Mouse (Mus musculus) gastrocnemius, postnatal 25 days (tissue): ENCODE data around the gene Noto. TPM values are rescaled to one million over a fixed set of nuclear protein-coding genes. Genes with fewer than 3 reads are reported as not detected.
"Not testable (repeated sequence)": the region's sequence is repeated elsewhere in the genome, so short reads cannot be mapped to it uniquely, and the experiment has no call there.

Experiments
- DNase-seq: peaks from one replicate; pipeline ENCODE4 v3.0.0; 2022
- total RNA-seq, 2 experiments: library from RNA; stranded (reverse); gene quantifications; 1 replicate in 1 of 2; 2 replicates in 1 of 2; pipeline ENCODE4 v1.2.3; 2021

Noto gene
- total RNA-seq, 2 experiments from 2014 or later = not detected

- peak; percentile 81 for DNase-seq
Measured at GRCm38 (mm10) chr6:85431842-85432431, 8.3 kb downstream of the Noto start, which contains the start of gene Smyd5. Gene Smyd5 (plus strand): TSS chr6:85431989.

- DNase-seq = no peak
Measured at GRCm38 (mm10) chr6:85433865-85434264, 10.2 kb downstream of the Noto start.

- no peak for DNase-seq
Measured at GRCm38 (mm10) chr6:85436204-85436603, 12.5 kb downstream of the Noto start.

GRCm38 (mm10) chr6:85436631-85437030 lies 12.9 kb downstream of the Noto start:
- DNase-seq = no peak

GRCm38 (mm10) chr6:85441142-85441541 lies 17.5 kb downstream of the Noto start:
- no peak for DNase-seq

GRCm38 (mm10) chr6:85443488-85444233 lies 20.0 kb downstream of the Noto start:
- DNase-seq = no peak

GRCm38 (mm10) chr6:85444266-85444965 lies 20.7 kb downstream of the Noto start:
- no peak for DNase-seq

- peak; percentile 43 for DNase-seq
Measured at GRCm38 (mm10) chr6:85445286-85445685, 21.6 kb downstream of the Noto start.

GRCm38 (mm10) chr6:85447351-85447750 lies 23.7 kb downstream of the Noto start:
- no peak for DNase-seq

GRCm38 (mm10) chr6:85450140-85450539 lies 26.5 kb downstream of the Noto start:
- not testable (repeated sequence) for DNase-seq

- peak; percentile 99 for DNase-seq
Measured at GRCm38 (mm10) chr6:85450697-85451663, 27.3 kb downstream of the Noto start, which contains the start of gene Cct7. Gene Cct7 (plus strand): TSS chr6:85451514.

GRCm38 (mm10) chr6:85451664-85452410 lies 28.2 kb downstream of the Noto start, which contains the start of gene Pradc1:
Gene Pradc1 (minus strand): TSS chr6:85451970.
- peak; percentile 98 for DNase-seq

GRCm38 (mm10) chr6:85452411-85452665 lies 28.7 kb downstream of the Noto start:
- no peak for DNase-seq

GRCm38 (mm10) chr6:85452816-85453215 lies 29.1 kb downstream of the Noto start:
- DNase-seq = no peak

- DNase-seq = no peak
Measured at GRCm38 (mm10) chr6:85459621-85460020, 35.9 kb downstream of the Noto start.

GRCm38 (mm10) chr6:85465381-85465780 lies 41.7 kb downstream of the Noto start:
- DNase-seq = no peak

- DNase-seq = no peak
Measured at GRCm38 (mm10) chr6:85469660-85470430, 46.2 kb downstream of the Noto start.

GRCm38 (mm10) chr6:85471962-85472361 lies 48.3 kb downstream of the Noto start:
- no peak for DNase-seq

GRCm38 (mm10) chr6:85472542-85472941 lies 48.9 kb downstream of the Noto start:
- no peak for DNase-seq

- DNase-seq = no peak
Measured at GRCm38 (mm10) chr6:85475581-85475980, 51.9 kb downstream of the Noto start.
